Mouse (Mus musculus) lung, postnatal 0 days (tissue): Measurements from ENCODE around the gene Cyb5r2. TPM values are rescaled to one million over a fixed set of nuclear protein-coding genes. Genes with fewer than 3 reads are reported as not detected.

ENCODE experiments used
- ATAC-seq: fragments of 200-750 bp; cut with Nextera tagmentation; 2 replicates; pipeline ENCODE4 v1.8.0; 2017; ENCODE audit warnings: moderate library complexity
- DNase-seq: peaks from one replicate; pipeline ENCODE4 v3.0.0-alpha.2; 2016; ENCODE audit warnings: low spot score
- H3K27ac ChIP-seq: fragments of 300-500 bp; sonication (generic); 2 replicates; pipeline ENCODE4 v1.5.1; 2014; ENCODE audit warnings: antibody characterized with exemption, mild to moderate bottlenecking, low read length, mixed read lengths
- H3K27me3 ChIP-seq: fragments of 300-500 bp; sonication (generic); replicated peaks from 2 replicates; pipeline ENCODE4 v1.6.1; 2014; ENCODE audit warnings: low read length, mixed read lengths; ENCODE audit not compliant: insufficient read depth
- H3K36me3 ChIP-seq: fragments of 300-500 bp; sonication (generic); 2 replicates; pipeline ENCODE4 v1.6.1; 2014; ENCODE audit warnings: low read length, mixed read lengths; ENCODE audit not compliant: insufficient read depth
- H3K4me1 ChIP-seq: fragments of 300-500 bp; sonication (generic); 2 replicates; pipeline ENCODE4 v1.6.1; 2014; ENCODE audit warnings: antibody characterized with exemption, low read depth, low read length, mixed read lengths; ENCODE audit not compliant: insufficient read depth
- H3K4me2 ChIP-seq: fragments of 300-500 bp; sonication (generic); replicated peaks from 2 replicates; pipeline ENCODE4 v1.6.1; 2014; ENCODE audit warnings: low read depth, mild to moderate bottlenecking, low read length, moderate library complexity, mixed read lengths
- H3K4me3 ChIP-seq: fragments of 300-500 bp; sonication (generic); 2 replicates; pipeline ENCODE4 v1.5.1; 2014; ENCODE audit warnings: low read depth, low read length
- H3K9ac ChIP-seq: fragments of 300-500 bp; sonication (generic); replicated peaks from 2 replicates; pipeline ENCODE4 v1.6.1; 2014; ENCODE audit warnings: low read depth, mild to moderate bottlenecking
- H3K9me3 ChIP-seq: fragments of 300-500 bp; sonication (generic); 2 replicates; pipeline ENCODE4 v1.6.1; 2016; ENCODE audit warnings: low read length, mixed read lengths
- CTCF ChIP-seq: IDR thresholded peaks from 2 replicates; pipeline ENCODE4 v1.5.1; 2016; ENCODE audit warnings: antibody characterized with exemption, mild to moderate bottlenecking
- EP300 ChIP-seq: IDR thresholded peaks from 2 replicates; pipeline ENCODE4 v1.6.1; 2016; ENCODE audit warnings: antibody characterized with exemption, mild to moderate bottlenecking, control low read depth
- WGBS: fragments of 180-500 bp; shearing (Covaris S2); extraction: QIAGEN DNeasy Blood & Tissue Kit; methylation state at CpG from one replicate; pipeline ENCODE4 v1.1.7; 2014; 5-methylcytosine and 5-hydroxymethylcytosine counted together
- polyA plus RNA-seq: library from polyadenylated mRNA; unstranded; fragments of >200 nt; fragmentation: Nextera tagmentation; extraction: Ambion mirVana; gene quantifications from 2 replicates; pipeline ENCODE4 v1.2.1, GENCODE M21; 2015

Gene Cyb5r2
- polyA plus RNA-seq, 1 experiment from 2014 or later, result 0.07 TPM

DNA sequence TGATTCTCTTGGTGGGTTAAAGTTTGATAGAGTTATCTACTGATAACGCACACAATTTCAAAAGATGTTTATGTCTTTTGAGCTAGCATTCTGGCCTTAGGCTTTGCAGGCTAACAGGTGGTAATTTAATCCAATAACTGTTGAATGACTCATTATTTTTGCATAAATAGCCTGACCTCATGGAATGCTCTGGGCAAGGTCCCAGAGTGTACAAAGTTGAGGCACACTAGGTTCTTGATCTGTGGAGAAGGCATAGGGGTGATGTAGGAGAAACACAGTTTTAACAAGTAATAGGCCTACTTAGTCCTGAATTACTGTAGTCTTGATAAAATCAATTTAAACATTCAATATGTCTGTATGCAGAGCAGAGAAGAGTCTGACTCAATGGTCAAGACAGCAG is 20.4 kb upstream of the Cyb5r2 start:
- WGBS, result 74% methylated on average over 1 of the region's 1 CpGs
- no peak for ATAC-seq
- H3K27ac ChIP-seq, result no peak overlapping the region

DNA sequence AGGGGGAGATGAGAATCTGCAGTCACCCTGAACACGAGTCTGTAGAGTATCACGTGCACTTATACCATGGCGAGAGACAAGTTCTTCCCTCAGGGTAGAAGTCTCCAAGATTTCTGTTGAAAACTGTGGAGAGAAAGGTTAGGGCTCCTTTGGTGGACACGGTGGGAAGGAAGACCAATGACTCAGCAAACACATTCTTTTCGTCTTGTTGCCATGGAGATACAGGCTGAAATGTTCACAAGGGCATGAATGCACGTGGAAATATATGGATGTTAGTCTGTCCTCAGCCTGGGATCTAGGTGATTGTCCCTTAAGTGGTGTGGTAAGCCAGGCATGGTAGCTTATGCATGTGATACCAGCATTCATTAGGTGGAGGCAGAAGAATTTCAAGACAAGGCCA is 13.0 kb upstream of the Cyb5r2 start:
- no peak for DNase-seq
- H3K27ac ChIP-seq, result no peak overlapping the region
- no peak for TF ChIP-seq EP300
- no peak for TF ChIP-seq CTCF
- H3K27me3 ChIP-seq, result no peaks in the 10 kb centered on the region
- no peaks in the 10 kb centered on the region for H3K36me3 ChIP-seq
- WGBS, result 47% methylated on average over 6 of the region's 6 CpGs
- no peaks in the 10 kb centered on the region for H3K9me3 ChIP-seq
- H3K4me3 ChIP-seq, result no peak overlapping the region
- no peak overlapping the region for H3K9ac ChIP-seq
- no peak overlapping the region for H3K4me2 ChIP-seq
- ATAC-seq, result no peak
- H3K4me1 ChIP-seq, result no peaks in the 10 kb centered on the region

More for the DNA sequence above, 20.4 kb upstream of the Cyb5r2 start:
- Histone ChIP-seq H3K4me2 (no peak overlapping the region), H3K9me3 (no peaks in the 10 kb centered on the region), H3K4me1 (no peaks in the 10 kb centered on the region), H3K27me3 (no peaks in the 10 kb centered on the region), H3K9ac (no peak overlapping the region), H3K4me3 (no peak overlapping the region), H3K36me3 (no peaks in the 10 kb centered on the region)
- TF ChIP-seq EP300 (no peak), CTCF (no peak)
- no peak for DNase-seq

DNA sequence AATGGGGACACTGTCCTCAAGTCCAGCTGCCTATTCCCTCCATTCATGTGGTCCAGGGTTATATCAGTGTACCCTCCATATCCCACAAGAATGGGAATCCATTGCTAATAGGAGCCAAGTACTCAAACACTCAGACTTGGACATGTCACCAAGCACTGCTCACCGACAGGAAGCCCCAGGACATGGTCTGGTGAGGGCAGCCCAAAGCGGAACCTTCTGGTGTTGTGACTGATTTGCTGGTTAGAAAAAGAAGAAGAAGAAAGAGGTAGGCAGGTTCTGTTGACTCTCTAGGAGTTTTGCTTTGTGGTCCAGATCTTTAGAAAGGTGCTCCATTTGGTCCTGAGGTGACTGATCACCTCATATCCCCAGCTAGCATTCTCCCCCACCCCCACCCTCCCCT is 1.1 kb downstream of the Cyb5r2 start:
- Histone ChIP-seq H3K9ac (no peak overlapping the region), H3K4me3 (no peak overlapping the region), H3K27ac (no peak overlapping the region), H3K27me3 (no peaks in the 10 kb centered on the region), H3K9me3 (no peaks in the 10 kb centered on the region), H3K36me3 (no peaks in the 10 kb centered on the region), H3K4me1 (no peaks in the 10 kb centered on the region), H3K4me2 (no peak overlapping the region)
- DNase-seq (no peak), ATAC-seq (no peak)
- no peak for TF ChIP-seq CTCF
- TF ChIP-seq EP300, result no peak
- 89% methylated on average over 2 of the region's 2 CpGs for WGBS

DNA sequence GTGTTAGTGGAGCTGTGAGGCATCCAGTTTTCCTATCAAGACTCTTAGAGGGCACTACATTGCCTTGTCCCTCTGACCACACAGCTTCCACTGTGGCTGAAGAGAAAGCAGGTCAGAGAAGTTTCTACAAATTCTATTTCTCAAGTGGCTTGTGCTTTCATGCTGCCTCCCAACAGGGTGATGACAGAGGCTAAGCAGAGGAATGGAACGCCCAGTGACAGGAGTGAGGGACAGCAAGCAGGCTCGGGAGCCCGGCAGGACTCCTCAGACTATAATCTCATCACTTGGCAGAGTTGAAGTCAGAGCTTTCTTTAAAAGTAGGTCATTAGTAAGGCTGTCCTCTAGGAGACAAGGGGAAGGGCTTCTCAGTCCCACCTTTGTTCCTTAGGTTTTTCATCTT is 1.9 kb downstream of the Cyb5r2 start:
- TF ChIP-seq CTCF (no peak), EP300 (no peak)

DNA sequence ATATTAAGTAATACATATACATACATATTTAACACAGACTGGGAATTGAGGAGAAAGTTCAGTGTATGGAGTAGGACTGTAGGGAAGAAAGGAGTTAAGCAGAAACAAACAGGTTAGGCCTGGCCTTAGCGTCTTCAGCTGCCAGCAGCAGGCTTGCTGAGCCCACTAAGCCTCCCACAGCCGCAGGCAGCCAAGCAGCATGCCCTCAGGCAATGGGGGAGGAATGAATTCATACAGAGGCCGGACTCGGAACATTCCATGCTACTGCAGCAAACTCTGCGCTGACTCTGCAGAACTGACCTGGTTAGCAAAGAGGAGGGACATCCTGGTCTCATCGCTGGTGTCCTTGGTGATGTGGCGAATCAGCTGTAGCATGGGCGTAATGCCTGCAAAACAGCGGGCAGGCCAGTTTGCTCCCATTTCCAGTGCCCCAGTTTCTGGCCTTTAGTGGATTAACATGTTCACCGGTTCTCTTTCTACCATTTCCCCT is 5.8 kb downstream of the Cyb5r2 start:
- Histone ChIP-seq H3K4me2 (no peak overlapping the region), H3K4me3 (no peak overlapping the region), H3K27me3 (no peaks in the 10 kb centered on the region), H3K27ac (no peak overlapping the region), H3K36me3 (no peaks in the 10 kb centered on the region), H3K9me3 (no peaks in the 10 kb centered on the region), H3K4me1 (no peaks in the 10 kb centered on the region), H3K9ac (no peak overlapping the region)
- DNase-seq (no peak), ATAC-seq (no peak)
- TF ChIP-seq CTCF, result no peak
- TF ChIP-seq EP300, result no peak
- 74% methylated on average over 10 of the region's 10 CpGs for WGBS

More for the DNA sequence above, 1.9 kb downstream of the Cyb5r2 start:
- H3K4me1 ChIP-seq, result no peaks in the 10 kb centered on the region
- ATAC-seq (no peak), DNase-seq (no peak)
- no peaks in the 10 kb centered on the region for H3K9me3 ChIP-seq
- no peak overlapping the region for H3K27ac ChIP-seq
- no peak overlapping the region for H3K9ac ChIP-seq
- H3K4me3 ChIP-seq, result no peak overlapping the region
- H3K36me3 ChIP-seq, result no peaks in the 10 kb centered on the region
- 53% methylated on average over 3 of the region's 3 CpGs for WGBS
- no peak overlapping the region for H3K4me2 ChIP-seq
- H3K27me3 ChIP-seq, result no peaks in the 10 kb centered on the region

DNA sequence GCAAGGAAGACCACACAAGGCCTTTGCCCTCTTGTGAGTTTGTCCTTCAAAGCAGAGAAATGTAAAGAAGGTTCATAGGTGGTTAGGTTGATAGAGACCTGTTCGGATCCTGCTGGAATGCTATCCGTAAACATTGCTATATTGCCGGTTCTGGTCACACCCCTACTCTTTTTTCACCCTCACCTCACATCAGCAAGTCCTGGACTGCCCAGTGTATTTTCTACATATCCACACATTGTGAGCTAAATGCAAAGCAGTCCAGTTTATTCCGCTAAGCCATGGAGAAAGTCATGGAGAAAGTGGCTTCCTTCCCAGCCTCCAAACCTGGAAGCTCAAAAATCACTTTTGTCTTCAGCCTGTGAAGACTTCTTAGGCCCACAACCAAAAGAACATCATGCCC is 8.1 kb downstream of the Cyb5r2 start:
- no peaks in the 10 kb centered on the region for H3K9me3 ChIP-seq
- no peak overlapping the region for H3K4me2 ChIP-seq
- no peaks in the 10 kb centered on the region for H3K4me1 ChIP-seq
- no peaks in the 10 kb centered on the region for H3K27me3 ChIP-seq
- H3K36me3 ChIP-seq, result no peaks in the 10 kb centered on the region
- WGBS, result 69% methylated on average over 4 of the region's 4 CpGs
- H3K27ac ChIP-seq, result no peak overlapping the region
- ATAC-seq (no peak), DNase-seq (no peak)
- H3K9ac ChIP-seq, result no peak overlapping the region
- TF ChIP-seq EP300 (no peak), CTCF (no peak)
- no peak overlapping the region for H3K4me3 ChIP-seq

DNA sequence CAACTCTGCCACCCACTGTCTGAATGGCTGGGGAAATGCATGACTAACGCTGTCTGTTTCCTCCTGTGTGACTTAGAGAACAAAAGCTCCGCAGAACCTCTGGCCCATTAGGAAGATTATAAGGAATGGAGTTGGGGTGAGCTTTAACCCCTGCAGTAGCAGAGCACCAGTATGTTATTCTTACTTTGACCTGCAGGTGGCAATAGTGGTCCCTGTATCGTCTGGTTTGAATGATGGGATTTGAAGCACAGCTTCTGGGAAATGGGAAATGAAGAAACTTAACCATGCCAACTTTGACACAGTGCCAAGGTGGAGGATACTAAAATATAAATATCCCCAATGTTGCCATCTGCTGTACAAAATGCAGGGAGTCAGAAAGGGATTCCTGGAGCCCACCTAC is 8.6 kb downstream of the Cyb5r2 start:
- H3K27me3 ChIP-seq, result no peaks in the 10 kb centered on the region
- WGBS, result 12% methylated on average over 3 of the region's 3 CpGs
- no peak overlapping the region for H3K27ac ChIP-seq
- no peaks in the 10 kb centered on the region for H3K36me3 ChIP-seq
- H3K4me2 ChIP-seq, result no peak overlapping the region
- H3K9ac ChIP-seq, result no peak overlapping the region
- TF ChIP-seq CTCF, result peak; percentile 73
- no peak for TF ChIP-seq EP300
- DNase-seq (peak; percentile 67), ATAC-seq (no peak)
- no peaks in the 10 kb centered on the region for H3K4me1 ChIP-seq
- no peak overlapping the region for H3K4me3 ChIP-seq
- H3K9me3 ChIP-seq, result no peaks in the 10 kb centered on the region
